23 mouse cellular contexts compared by ENCODE assay signal in genomic region chr3:90600458-90601195, GRCm38 (mm10). TPM values are rescaled to one million over a fixed set of nuclear protein-coding genes. Genes with fewer than 3 reads are reported as not detected.
A peak's percentile ranks its signal among the peaks of the same experiment; 100 is the strongest.
DNase-seq lines count a peak whose midpoint lies in the region; ATAC-seq and TF ChIP-seq lines count a peak whose summit lies in the region.
"Had no signal": no experiment of that assay in that cellular context is flagged by ENCODE, and none has a peak within 500 bp of the region (broad histone marks: within the 10 kb centered on the region; RNA-seq: fewer than 3 reads in every experiment).

No protein-coding gene starts in this region.

- intact Hi-C loops in gastrocnemius, adult 2 months (cut with DNase I) = no loop called here

- H3K27me3 ChIP-seq in hindbrain, embryonic 16.5 days (replicated peaks; ENCODE audit: control insufficient read depth, insufficient read depth, low read length) = no peaks in the 10 kb centered on the region
- H3K27me3 ChIP-seq: heart, embryonic 13.5 days; hindbrain, embryonic 12.5 days; intestine, embryonic 15.5 days; kidney, embryonic 15.5 days; limb, embryonic 12.5 days had no signal

- no peaks in the 10 kb centered on the region for H3K36me3 ChIP-seq in hindbrain, embryonic 16.5 days (ENCODE audit: control insufficient read depth, insufficient read depth, low read length)
- H3K36me3 ChIP-seq: heart, embryonic 13.5 days; hindbrain, embryonic 12.5 days; intestine, embryonic 15.5 days; kidney, embryonic 15.5 days; limb, embryonic 12.5 days; midbrain, embryonic 10.5 days had no signal

- H3K9ac ChIP-seq in hindbrain, embryonic 16.5 days (ENCODE audit: low read depth, low read length) = no peak overlapping the region
- H3K9ac ChIP-seq: forebrain, postnatal 0 days; heart, embryonic 13.5 days; hindbrain, embryonic 12.5 days; intestine, embryonic 15.5 days; kidney, embryonic 15.5 days; limb, embryonic 12.5 days; liver, postnatal 0 days had no signal

- DNase-seq in gastrocnemius, adult 2 months = peak; percentile 73
- no peak for DNase-seq in gastrocnemius, postnatal 4 days (ENCODE audit: low spot score in 2 of 2)
- DNase-seq in 3T3-L1 (ENCODE audit: low read depth, low spot score) (peak; percentile 97), adipocyte (ENCODE audit: low spot score) (peak; percentile 91)
- DNase-seq in gastrocnemius, postnatal 25 days = peak; percentile 57
- no peak for DNase-seq in layer of hippocampus, postnatal 14 days (ENCODE audit: low spot score in 2 of 2)
- no peak for DNase-seq in embryo, embryonic 10 days (ENCODE audit: low spot score)
- DNase-seq: cerebellum, adult 2 months; forebrain, postnatal 0 days; liver, postnatal 0 days; right cerebral cortex, adult 18-20 months had no signal

- no peak overlapping the region for H3K4me2 ChIP-seq in hindbrain, embryonic 16.5 days (ENCODE audit: low read length)
- H3K4me2 ChIP-seq: heart, embryonic 13.5 days; hindbrain, embryonic 12.5 days; intestine, embryonic 15.5 days; kidney, embryonic 15.5 days; limb, embryonic 12.5 days had no signal

- WGBS in hindbrain, embryonic 16.5 days = 79% methylated on average over 8 of the region's 8 CpGs

- ATAC-seq in hindbrain, embryonic 16.5 days = no peak
- ATAC-seq: CD4-positive, CD25-positive, alpha-beta regulatory T cell, adult 4 months; forebrain, postnatal 0 days; intestine, embryonic 15.5 days; liver, postnatal 0 days had no signal

- H3K9me3 ChIP-seq in hindbrain, embryonic 16.5 days (ENCODE audit: control insufficient read depth, low read length) = no peaks in the 10 kb centered on the region
- H3K9me3 ChIP-seq: heart, embryonic 13.5 days; hindbrain, embryonic 12.5 days; intestine, embryonic 15.5 days; kidney, embryonic 15.5 days; limb, embryonic 12.5 days; midbrain, embryonic 10.5 days had no signal

- H3K4me1 ChIP-seq in hindbrain, embryonic 16.5 days (ENCODE audit: control insufficient read depth, insufficient read depth, low read depth, low read length) = no peaks in the 10 kb centered on the region; the same call in 1 of the 2 replicates

- H3K27ac ChIP-seq in gastrocnemius, adult 2 months = peak overlapping the region; percentile 72
- H3K27ac ChIP-seq in hindbrain, embryonic 16.5 days (ENCODE audit: low read depth, low read length) = no peak overlapping the region
- H3K27ac ChIP-seq: heart, embryonic 13.5 days; hindbrain, embryonic 12.5 days; intestine, embryonic 15.5 days; kidney, embryonic 15.5 days; left cerebral cortex, adult 2 months; limb, embryonic 12.5 days; midbrain, embryonic 10.5 days had no signal

- TF ChIP-seq CTCF in gastrocnemius, adult 2 months (IDR thresholded peaks at IDR 0.05) = no peak

- no peak overlapping the region for H3K4me3 ChIP-seq in gastrocnemius, adult 2 months
- H3K4me3 ChIP-seq in hindbrain, embryonic 16.5 days (ENCODE audit: low read length) = no peak overlapping the region
- H3K4me3 ChIP-seq: heart, embryonic 13.5 days; hindbrain, embryonic 12.5 days; intestine, embryonic 15.5 days; kidney, embryonic 15.5 days; left cerebral cortex, adult 2 months; limb, embryonic 12.5 days; midbrain, embryonic 10.5 days had no signal

RNA-seq across cellular contexts. Expression of gene Gm42674, which starts 1.1 kb away (rescaled TPM):
- total RNA-seq in gastrocnemius, adult 2 months (2021) = not detected
- total RNA-seq in gastrocnemius, postnatal 4 days (2021) = not detected
- not detected for total RNA-seq in gastrocnemius, postnatal 25 days (2021)
- 0.51 TPM in 1 of 2 replicates, not detected in the other for polyA plus RNA-seq in hindbrain, embryonic 16.5 days (2015; fragmentation: Nextera tagmentation; extraction: Ambion mirVana)
- not detected for total RNA-seq in layer of hippocampus, postnatal 14 days (2021)
- total RNA-seq: forebrain, postnatal 0 days; left cerebral cortex, adult 2 months; MEL; neutrophil, adult 5-6 weeks had no signal
- polyA plus RNA-seq: CD4-positive, CD25-positive, alpha-beta regulatory T cell, adult 4 months; cerebellum, adult 2 months; cortical plate, adult 2 months; forebrain, postnatal 0 days; heart, embryonic 13.5 days; hindbrain, embryonic 12.5 days; intestine, embryonic 15.5 days; kidney, embryonic 15.5 days; limb, embryonic 12.5 days; liver, postnatal 0 days; midbrain, embryonic 10.5 days had no signal

RNA-seq across cellular contexts. Expression of gene S100a4, which starts 2.9 kb away (rescaled TPM):
- 10 to 100 TPM in 1 of 2 experiments, 1 to 10 TPM in 1; 9.5 to 17.4 TPM for total RNA-seq in gastrocnemius, adult 2 months (2021)
- total RNA-seq in gastrocnemius, postnatal 4 days (2021) = 10 to 100 TPM; 15.7 to 17.2 TPM
- 10 to 100 TPM; 11.3 to 23.2 TPM for total RNA-seq in gastrocnemius, postnatal 25 days (2021)
- 0.36 and 1.4 TPM in 2 replicates for polyA plus RNA-seq in hindbrain, embryonic 16.5 days (2015; fragmentation: Nextera tagmentation; extraction: Ambion mirVana)
- total RNA-seq in layer of hippocampus, postnatal 14 days (2021) = 1 to 10 TPM; 7.3 to 9.1 TPM

RNA-seq across cellular contexts. Expression of gene S100a5, which starts 7.7 kb away (rescaled TPM):
- 1 to 10 TPM in 1 of 2 experiments, not detected in 1; 2.7 TPM for total RNA-seq in gastrocnemius, adult 2 months (2021)
- not detected for total RNA-seq in gastrocnemius, postnatal 4 days (2021)
- total RNA-seq in gastrocnemius, postnatal 25 days (2021) = not detected
- not detected in 2 replicates for polyA plus RNA-seq in hindbrain, embryonic 16.5 days (2015; fragmentation: Nextera tagmentation; extraction: Ambion mirVana)
- not detected for total RNA-seq in layer of hippocampus, postnatal 14 days (2021)
- total RNA-seq: forebrain, postnatal 0 days; left cerebral cortex, adult 2 months; MEL; neutrophil, adult 5-6 weeks had no signal
- polyA plus RNA-seq: CD4-positive, CD25-positive, alpha-beta regulatory T cell, adult 4 months; cerebellum, adult 2 months; cortical plate, adult 2 months; forebrain, postnatal 0 days; heart, embryonic 13.5 days; hindbrain, embryonic 12.5 days; kidney, embryonic 15.5 days; limb, embryonic 12.5 days; liver, postnatal 0 days; midbrain, embryonic 10.5 days had no signal

RNA-seq across cellular contexts. Expression of gene S100a2, which starts 10.6 kb away (rescaled TPM):
- total RNA-seq in gastrocnemius, adult 2 months (2021) = not detected
- not detected for total RNA-seq in gastrocnemius, postnatal 4 days (2021)
- total RNA-seq in gastrocnemius, postnatal 25 days (2021) = not detected
- not detected in 2 replicates for polyA plus RNA-seq in hindbrain, embryonic 16.5 days (2015; fragmentation: Nextera tagmentation; extraction: Ambion mirVana)
- not detected for total RNA-seq in layer of hippocampus, postnatal 14 days (2021)
- total RNA-seq: forebrain, postnatal 0 days; left cerebral cortex, adult 2 months; MEL; neutrophil, adult 5-6 weeks had no signal
- polyA plus RNA-seq: CD4-positive, CD25-positive, alpha-beta regulatory T cell, adult 4 months; cerebellum, adult 2 months; cortical plate, adult 2 months; forebrain, postnatal 0 days; heart, embryonic 13.5 days; hindbrain, embryonic 12.5 days; intestine, embryonic 15.5 days; kidney, embryonic 15.5 days; limb, embryonic 12.5 days; liver, postnatal 0 days; midbrain, embryonic 10.5 days had no signal

RNA-seq across cellular contexts. Expression of gene S100a6, which starts 12.1 kb away (rescaled TPM):
- total RNA-seq in gastrocnemius, adult 2 months (2021) = 100 to 1,000 TPM in 1 of 2 experiments, 10 to 100 TPM in 1; 52.2 to 123 TPM
- 100 to 1,000 TPM; 140 to 154 TPM for total RNA-seq in gastrocnemius, postnatal 4 days (2021)
- 100 to 1,000 TPM in 1 of 2 experiments, 10 to 100 TPM in 1; 65.8 to 112 TPM for total RNA-seq in gastrocnemius, postnatal 25 days (2021)
- 31.7 and 32.1 TPM in 2 replicates for polyA plus RNA-seq in hindbrain, embryonic 16.5 days (2015; fragmentation: Nextera tagmentation; extraction: Ambion mirVana)
- 10 to 100 TPM; 26.3 to 30.1 TPM for total RNA-seq in layer of hippocampus, postnatal 14 days (2021)

Comparison
In these comparisons a context has a peak if more than half of its experiments do, and no peak if none do; other contexts are left out.
1. DNase-seq: peak in gastrocnemius, adult 2 months (single experiment), 3T3-L1 (single experiment), adipocyte (single experiment) and gastrocnemius, postnatal 25 days (single experiment); none in gastrocnemius, postnatal 4 days (0 of 2), layer of hippocampus, postnatal 14 days (0 of 2) and embryo, embryonic 10 days (single experiment).